Mouse (Mus musculus): ENCODE results near the gene Micall2. TPM values are rescaled to one million over a fixed set of nuclear protein-coding genes. Genes with fewer than 3 reads are reported as not detected.
"Not testable (repeated sequence)": the region's sequence is repeated elsewhere in the genome, so short reads cannot be mapped to it uniquely, and the experiment has no call there.

Gene Micall2
- total RNA-seq (2021): 8.0 and 8.7 TPM in 2 replicates
- long read RNA-seq, experiment 1, partial matches to known transcripts: 5 of 7 reads
- long read RNA-seq, experiment 1, other reads (novel, unspliced or antisense): 2 of 7 reads
- long read RNA-seq, experiment 2, partial matches to known transcripts: 2 of 4 reads
- long read RNA-seq, experiment 2, other reads (novel, unspliced or antisense): 2 of 4 reads

- peak; percentile 97 for DNase-seq
These were observed at the start of gene Micall2 for GRCm38 (mm10) chr5:139735677-139736503. Gene Micall2, minus strand, starts transcription at chr5:139736336.

- peak; percentile 42 for DNase-seq
These were observed 45.3 kb upstream of the Micall2 start for GRCm38 (mm10) chr5:139781406-139781805.

- DNase-seq: no peak
These were observed 40.8 kb upstream of the Micall2 start for GRCm38 (mm10) chr5:139776966-139777365.

GRCm38 (mm10) chr5:139775216-139775926, 39.2 kb upstream of the Micall2 start, which contains the start of gene Ints1:
Gene Ints1, minus strand, starts transcription at chr5:139775674.
- DNase-seq: peak; percentile 98

GRCm38 (mm10) chr5:139768216-139768615, 32.1 kb upstream of the Micall2 start:
- no peak for DNase-seq

DNA sequence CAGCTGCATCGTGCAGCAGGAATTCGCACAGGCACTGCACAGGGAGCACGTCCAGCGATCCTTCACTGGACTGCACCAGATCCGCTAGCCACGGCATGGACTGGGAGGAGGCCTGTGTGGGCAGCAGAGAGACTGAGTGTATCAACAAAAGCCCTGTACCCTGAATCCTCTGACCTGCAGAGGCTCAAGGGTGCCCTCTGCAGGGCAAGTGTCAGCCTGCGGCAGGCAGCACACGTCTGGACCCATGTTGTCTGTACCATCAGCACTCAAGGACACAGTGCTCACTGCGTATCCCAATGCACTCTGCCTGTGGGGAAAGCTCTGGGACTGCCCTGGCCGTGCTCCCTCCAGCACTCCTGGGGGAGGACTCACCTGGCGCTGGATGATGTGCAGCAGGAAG, 28.2 kb upstream of the Micall2 start:
- DNase-seq: no peak

GRCm38 (mm10) chr5:139758096-139758495, 22.0 kb upstream of the Micall2 start:
- no peak for DNase-seq

GRCm38 (mm10) chr5:139756586-139756985, 20.4 kb upstream of the Micall2 start:
- DNase-seq: no peak

DNA sequence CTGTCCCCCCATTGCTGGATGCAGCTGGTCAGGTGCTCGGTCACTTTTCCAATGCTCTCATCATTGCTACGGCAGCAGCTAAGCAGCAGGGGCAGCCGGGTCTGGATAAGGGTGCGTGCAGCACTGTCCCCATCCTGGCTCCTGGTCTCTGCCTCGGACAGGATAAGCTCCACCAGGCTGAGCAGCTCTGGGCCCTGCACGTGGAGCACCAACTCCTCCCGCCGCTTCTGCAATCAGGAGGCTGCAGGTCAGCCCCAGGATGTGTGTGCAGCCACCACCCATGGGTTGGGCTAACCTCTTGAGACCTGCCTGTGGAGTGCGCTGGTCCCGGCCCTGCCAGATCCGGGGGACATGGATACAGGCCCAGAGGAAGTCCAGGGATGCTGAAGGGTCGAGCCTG, 20.0 kb upstream of the Micall2 start:
- DNase-seq: no peak

- peak; percentile 61 for DNase-seq
These were observed 18.6 kb upstream of the Micall2 start for GRCm38 (mm10) chr5:139754753-139755152.

GRCm38 (mm10) chr5:139750535-139750934, 14.4 kb upstream of the Micall2 start:
- DNase-seq: peak; percentile 85

DNA sequence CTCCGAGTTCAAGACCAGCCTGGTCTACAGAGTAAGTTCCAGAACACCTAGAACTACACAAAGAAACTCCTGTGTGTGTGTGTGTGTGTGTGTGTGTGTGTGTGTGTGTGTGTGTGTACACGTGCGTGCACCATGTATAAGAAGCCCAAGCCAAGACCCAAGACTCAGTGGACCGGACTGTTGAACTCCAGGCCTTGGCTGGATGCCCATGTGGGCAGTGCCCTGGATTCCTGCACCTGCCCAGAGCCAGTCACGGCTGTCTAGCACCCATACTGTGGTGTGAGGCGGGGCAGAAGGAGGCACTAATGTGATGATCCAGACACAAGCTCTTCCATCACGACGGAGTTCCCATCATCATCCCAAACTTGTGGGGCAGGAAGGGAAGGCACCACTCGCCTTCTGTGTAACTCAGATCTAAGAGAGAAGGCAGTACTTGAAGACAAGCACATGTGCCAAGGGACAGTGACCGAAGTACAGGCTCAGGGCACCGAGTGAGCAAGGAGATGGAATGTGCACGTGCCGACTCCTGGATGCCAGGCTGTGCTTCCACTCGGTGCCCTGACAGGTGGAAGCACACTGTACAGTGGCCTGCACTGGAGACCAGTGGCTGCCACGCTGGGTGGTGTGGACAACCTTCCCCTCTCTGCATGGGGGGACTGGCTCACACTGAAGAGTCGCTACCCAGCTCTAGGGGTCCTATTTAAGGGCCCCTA, 13.4 kb upstream of the Micall2 start:
- no peak for DNase-seq

- peak; percentile 79 for DNase-seq
These were observed 9.6 kb upstream of the Micall2 start for GRCm38 (mm10) chr5:139745771-139746170.

DNA sequence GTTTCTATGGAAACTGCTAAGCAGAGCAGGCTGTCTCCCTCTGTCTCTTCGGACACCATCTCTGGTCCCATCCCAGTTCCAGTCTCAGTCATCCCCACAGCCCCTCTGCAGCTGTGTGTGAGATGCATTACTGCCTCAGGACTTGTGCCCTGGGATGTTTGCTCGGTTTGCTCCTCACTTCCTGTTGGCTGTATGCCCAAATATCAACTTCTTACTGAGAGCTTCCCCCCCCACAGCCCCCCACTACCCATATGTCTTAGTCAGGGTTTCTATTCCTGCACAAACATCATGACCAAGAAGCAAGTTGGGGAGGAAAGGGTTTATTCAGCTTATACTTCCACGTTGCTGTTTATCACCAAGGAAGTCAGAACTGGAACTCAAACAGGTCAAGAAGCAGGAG, 6.5 kb upstream of the Micall2 start:
- not testable (repeated sequence) for DNase-seq

- no peak for DNase-seq
These were observed 2.6 kb upstream of the Micall2 start for GRCm38 (mm10) chr5:139738592-139739315.

DNA sequence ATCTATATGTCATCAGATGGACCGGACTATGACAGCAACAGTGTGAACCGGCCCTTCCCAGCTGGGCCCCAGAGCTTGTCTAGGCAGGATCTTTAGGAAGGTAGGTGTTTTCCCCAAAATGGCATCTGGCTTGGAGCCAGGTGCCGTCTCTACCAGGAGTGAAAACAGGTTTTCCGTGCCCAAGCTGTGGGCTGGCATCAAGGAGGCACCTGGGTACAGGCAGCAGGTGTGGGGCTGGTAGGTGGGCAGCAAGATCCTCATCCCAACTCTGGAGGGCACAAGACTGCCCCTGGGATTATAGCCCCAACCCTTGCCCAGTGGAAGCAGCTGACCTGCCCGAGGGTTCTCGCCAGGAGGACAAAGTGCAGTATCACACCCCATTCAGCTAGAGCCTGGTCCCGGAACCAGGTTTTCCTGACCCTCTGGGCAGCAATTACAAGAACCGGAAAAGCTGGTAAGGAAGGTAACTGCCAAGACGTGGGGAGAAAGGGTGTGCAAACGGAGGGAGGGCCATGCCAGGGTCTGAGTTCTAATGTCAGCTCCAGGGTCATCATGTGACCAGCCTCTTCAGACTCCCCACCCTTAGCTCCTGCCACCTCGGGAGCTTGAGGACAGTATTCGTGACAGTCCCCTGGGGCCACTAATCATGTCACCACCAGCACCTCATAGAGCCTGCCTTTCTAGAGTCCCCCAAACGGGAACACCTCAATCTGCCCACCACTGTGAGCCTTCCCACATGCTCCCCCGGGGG, 1.9 kb upstream of the Micall2 start:
- DNase-seq: no peak

DNA sequence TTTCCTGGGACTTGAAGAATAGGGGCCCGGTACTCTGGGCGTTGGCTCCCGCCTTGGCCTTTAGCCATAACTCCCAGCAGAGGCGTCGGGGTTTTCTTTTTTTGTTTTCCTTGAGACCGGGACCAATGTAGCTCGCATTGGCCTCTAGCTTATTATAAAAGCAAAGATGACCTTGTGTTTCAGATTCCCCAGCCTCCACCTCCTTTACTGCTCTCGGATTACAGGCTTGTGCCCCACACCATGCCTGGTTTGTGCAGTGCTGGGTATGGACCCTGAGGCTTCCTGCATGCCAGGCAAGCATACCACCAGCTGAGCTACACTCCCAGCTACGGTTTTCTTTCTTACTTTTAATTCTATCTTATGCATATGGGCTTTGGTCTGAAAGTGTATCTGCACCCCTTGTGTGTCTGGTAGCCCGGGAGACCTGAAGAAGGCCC, 386 bp upstream of the Micall2 start:
- no peak for DNase-seq

DNA sequence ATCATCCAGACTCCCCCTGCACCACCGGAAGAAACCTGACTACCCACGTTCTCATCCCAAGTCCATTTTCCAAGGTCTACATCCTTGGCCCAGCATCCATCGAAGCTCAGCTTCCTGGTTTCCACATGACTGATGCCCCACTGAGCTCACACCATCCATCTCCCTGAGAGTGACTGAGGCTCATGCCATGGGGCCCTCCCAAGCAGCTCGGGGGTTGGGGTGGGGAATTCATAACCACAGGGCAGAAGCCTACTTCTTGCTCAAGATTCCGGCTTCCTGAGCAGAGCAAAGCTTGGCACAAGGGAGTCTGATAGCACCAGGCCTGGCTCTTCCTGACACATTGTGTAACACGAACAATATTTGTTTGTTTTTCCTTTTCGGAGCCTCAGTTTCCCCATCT, 1.4 kb downstream of the Micall2 start:
- no peak for DNase-seq

GRCm38 (mm10) chr5:139734016-139734415, 2.1 kb downstream of the Micall2 start:
- DNase-seq: no peak

GRCm38 (mm10) chr5:139732634-139733107, 3.5 kb downstream of the Micall2 start:
- DNase-seq: peak; percentile 66

Data from adrenal gland, postnatal 14 days (tissue).